Mouse (Mus musculus) liver, embryonic 13.5 days (tissue): ENCODE results near the gene Skp1a. TPM values are rescaled to one million over a fixed set of nuclear protein-coding genes. Genes with fewer than 3 reads are reported as not detected.

Source experiments
- ATAC-seq: fragments of 200-750 bp; cut with Nextera tagmentation; 2 replicates; pipeline ENCODE4 v1.8.0; 2017; ENCODE audit warnings: low read depth, mild to moderate bottlenecking, moderate number of reproducible peaks, moderate library complexity
- DNase-seq: peaks from one replicate; pipeline ENCODE4 v3.0.0; 2022
- H3K27ac ChIP-seq: fragments of 300-500 bp; sonication (generic); 2 replicates; pipeline ENCODE4 v1.5.1; 2015; ENCODE audit warnings: moderate library complexity, mild to moderate bottlenecking, inconsistent platforms
- H3K27me3 ChIP-seq: fragments of 300-500 bp; sonication (generic); 2 replicates; pipeline ENCODE4 v1.6.1; 2015; ENCODE audit warnings: mild to moderate bottlenecking, inconsistent platforms
- H3K36me3 ChIP-seq: fragments of 300-500 bp; sonication (generic); 2 replicates; pipeline ENCODE4 v1.6.1; 2015; ENCODE audit warnings: mild to moderate bottlenecking, inconsistent platforms
- H3K4me1 ChIP-seq: fragments of 300-500 bp; sonication (generic); replicated peaks from 2 replicates; pipeline ENCODE4 v1.6.1; 2015; ENCODE audit warnings: inconsistent platforms
- H3K4me2 ChIP-seq: fragments of 300-500 bp; sonication (generic); 2 replicates; pipeline ENCODE4 v1.6.1; 2015; ENCODE audit warnings: inconsistent platforms, mild to moderate bottlenecking, moderate library complexity
- H3K4me3 ChIP-seq: fragments of 300-500 bp; sonication (generic); replicated peaks from 2 replicates; pipeline ENCODE4 v1.5.1; 2015; ENCODE audit warnings: mild to moderate bottlenecking, inconsistent platforms
- H3K9ac ChIP-seq: fragments of 300-500 bp; sonication (generic); 2 replicates; pipeline ENCODE4 v1.6.1; 2015; ENCODE audit warnings: mild to moderate bottlenecking, inconsistent platforms
- H3K9me3 ChIP-seq: fragments of 300-500 bp; sonication (generic); replicated peaks from 2 replicates; pipeline ENCODE4 v1.6.1; 2016; ENCODE audit warnings: inconsistent platforms
- WGBS: fragments of 180-500 bp; shearing (Covaris S2); methylation state at CpG from one replicate; pipeline ENCODE4 v1.1.7; 2015; ENCODE audit not compliant: insufficient replicate concordance; 5-methylcytosine and 5-hydroxymethylcytosine counted together
- polyA plus RNA-seq: library from polyadenylated mRNA; unstranded; fragments of >200 nt; fragmentation: Nextera tagmentation; extraction: Ambion mirVana; gene quantifications from 2 replicates; pipeline ENCODE4 v1.2.1, GENCODE M21; 2015

Gene Skp1a
- polyA plus RNA-seq, 1 experiment from 2014 or later: 377 TPM

DNA sequence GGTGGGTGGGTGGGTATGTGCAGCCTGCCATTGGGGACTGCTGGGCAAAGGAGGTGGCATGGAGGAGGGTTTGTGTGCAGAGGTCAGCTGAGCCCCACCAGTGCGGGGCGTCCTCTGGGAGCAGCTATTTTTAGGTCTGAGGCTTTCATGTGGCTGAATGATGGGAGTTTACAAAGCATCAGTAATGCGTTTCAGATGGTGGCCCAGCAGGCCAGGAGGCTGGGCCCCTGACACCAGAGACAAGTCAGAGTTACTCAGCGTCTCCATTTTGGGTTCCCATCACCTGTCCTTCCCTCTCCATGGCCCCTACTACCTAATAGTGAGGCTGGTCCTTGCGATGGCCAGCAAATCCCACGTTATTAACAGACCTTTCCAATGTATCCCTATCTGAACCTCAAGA, 40.8 kb downstream of the Skp1a start:
- H3K36me3 ChIP-seq: no peaks in the 10 kb centered on the region; the same call in 1 of the 2 replicates
- 67% methylated on average over 6 of the region's 6 CpGs for WGBS
- no peak overlapping the region for H3K27ac ChIP-seq
- H3K4me1 ChIP-seq: 0 out of 2 replicates have a peak, but pooled peaks cover 10% of the 10 kb centered on the region
- 0 out of 2 replicates have a peak, but pooled peaks cover 5% of the 10 kb centered on the region for H3K27me3 ChIP-seq
- H3K9ac ChIP-seq: no peak overlapping the region
- no peaks in the 10 kb centered on the region for H3K9me3 ChIP-seq
- H3K4me3 ChIP-seq: no peak overlapping the region
- DNase-seq (no peak), ATAC-seq (no peak)
- no peak overlapping the region for H3K4me2 ChIP-seq

DNA sequence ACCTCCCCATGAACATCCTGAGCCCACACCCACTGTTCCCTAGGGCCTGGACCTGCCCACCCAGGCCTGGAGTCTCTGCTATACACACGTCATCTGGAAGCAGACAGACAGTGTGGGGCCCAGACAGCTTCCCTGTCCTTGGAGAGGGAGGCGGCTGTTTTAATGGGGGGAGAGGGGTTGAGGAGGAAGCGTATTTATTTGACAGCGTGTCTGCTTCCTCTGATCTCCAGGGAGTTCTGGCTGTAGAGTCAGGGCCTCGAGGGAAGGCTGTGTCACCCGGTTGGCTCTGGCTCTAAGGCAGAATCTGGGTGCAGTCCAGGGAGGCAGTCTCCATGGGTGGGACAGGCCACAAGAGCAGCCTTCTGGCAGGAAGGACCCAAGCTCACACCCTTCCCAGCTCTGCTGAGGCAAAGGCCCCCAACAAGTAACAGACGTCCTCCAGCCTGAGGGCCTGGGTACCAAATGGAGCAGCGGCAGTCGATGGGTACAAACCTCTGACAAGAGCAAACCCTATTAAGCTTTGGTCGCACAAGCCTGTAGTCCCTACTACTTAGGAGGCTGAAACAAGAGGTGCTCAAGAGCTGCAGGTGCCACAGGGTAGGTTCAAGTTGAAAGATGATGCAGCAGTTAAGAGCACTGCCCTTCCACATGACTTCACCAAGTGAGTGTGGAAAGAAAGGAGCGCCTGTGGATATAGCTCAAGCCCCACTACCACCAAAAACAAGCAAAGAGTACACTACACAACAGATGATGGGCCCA, 41.6 kb downstream of the Skp1a start:
- H3K27ac ChIP-seq: no peak overlapping the region

DNA sequence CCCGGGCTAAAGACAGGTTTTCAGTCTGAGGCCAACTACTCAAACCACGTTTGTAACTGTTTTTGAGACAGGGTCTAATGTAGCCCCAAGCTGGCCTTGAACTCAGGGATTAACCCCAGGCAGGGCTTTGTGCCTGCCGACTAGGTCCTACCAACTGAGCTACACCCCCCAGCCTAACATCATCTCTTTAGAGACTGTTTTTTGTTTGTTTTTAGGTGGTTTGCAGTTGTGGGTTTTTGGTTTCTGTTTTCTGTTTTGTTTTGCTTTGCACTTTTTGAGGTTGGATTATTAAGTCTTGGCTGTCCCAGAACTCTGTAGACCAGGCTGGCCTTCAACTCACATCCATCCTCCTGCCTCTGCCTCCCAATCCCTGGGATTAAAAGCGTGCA, 42.1 kb downstream of the Skp1a start:
- no peak overlapping the region for H3K9ac ChIP-seq
- H3K27ac ChIP-seq: no peak overlapping the region
- WGBS: 54% methylated on average over 4 of the region's 4 CpGs
- H3K4me1 ChIP-seq: 0 out of 2 replicates have a peak, but pooled peaks cover 7% of the 10 kb centered on the region
- DNase-seq (no peak), ATAC-seq (no peak)
- H3K27me3 ChIP-seq: 0 out of 2 replicates have a peak, but pooled peaks cover 8% of the 10 kb centered on the region
- no peak overlapping the region for H3K4me2 ChIP-seq
- H3K4me3 ChIP-seq: no peak overlapping the region
- no peaks in the 10 kb centered on the region; the same call in 1 of the 2 replicates for H3K36me3 ChIP-seq
- no peaks in the 10 kb centered on the region for H3K9me3 ChIP-seq

More for the DNA sequence above, 41.6 kb downstream of the Skp1a start:
- H3K27me3 ChIP-seq: 0 out of 2 replicates have a peak, but pooled peaks cover 8% of the 10 kb centered on the region
- DNase-seq (no peak), ATAC-seq (no peak)
- no peaks in the 10 kb centered on the region; the same call in 1 of the 2 replicates for H3K36me3 ChIP-seq
- no peak overlapping the region for H3K4me2 ChIP-seq
- H3K9ac ChIP-seq: no peak overlapping the region
- H3K4me3 ChIP-seq: no peak overlapping the region
- 55% methylated on average over 11 of the region's 11 CpGs for WGBS
- no peaks in the 10 kb centered on the region for H3K9me3 ChIP-seq
- H3K4me1 ChIP-seq: 0 out of 2 replicates have a peak, but pooled peaks cover 7% of the 10 kb centered on the region

DNA sequence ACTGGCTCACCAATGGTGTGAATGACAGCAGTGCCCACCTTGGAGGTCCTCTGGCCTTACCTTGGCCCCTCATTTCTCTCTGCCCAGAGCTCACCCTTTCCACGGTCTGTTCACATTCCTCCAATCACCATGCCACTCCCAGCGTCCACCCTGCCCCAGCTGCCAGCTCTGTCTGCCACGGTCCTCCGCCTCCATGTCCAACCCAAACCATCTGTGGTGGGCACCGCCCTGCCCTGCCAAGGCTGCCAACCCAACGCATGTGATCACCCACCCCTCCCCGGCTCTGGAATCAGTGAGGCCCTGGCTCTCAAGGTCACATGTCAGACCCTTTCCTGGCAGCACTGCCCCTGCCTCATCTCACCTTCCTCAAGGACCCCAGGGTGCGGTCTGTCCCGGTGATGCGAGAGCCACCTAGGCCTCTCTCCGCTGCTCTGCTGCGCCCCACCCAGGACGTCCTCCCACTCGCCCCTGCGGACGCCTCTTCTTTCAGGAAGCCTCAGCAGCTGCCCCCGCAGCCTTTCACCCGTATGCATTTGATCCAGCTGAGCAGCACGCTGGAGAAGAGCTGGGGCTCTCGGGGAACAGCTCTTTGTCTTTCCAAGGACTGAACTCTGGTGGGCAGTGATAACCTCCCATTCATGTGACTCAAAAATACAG, 42.8 kb downstream of the Skp1a start:
- Histone ChIP-seq H3K9ac (no peak overlapping the region), H3K4me2 (no peak overlapping the region), H3K4me3 (no peak overlapping the region), H3K9me3 (no peaks in the 10 kb centered on the region), H3K36me3 (no peaks in the 10 kb centered on the region; the same call in 1 of the 2 replicates), H3K27me3 (peaks cover 8% of the 10 kb centered on the region; the same call in 1 of the 2 replicates), H3K4me1 (0 out of 2 replicates have a peak, but pooled peaks cover 7% of the 10 kb centered on the region), H3K27ac (no peak overlapping the region)
- 74% methylated on average over 20 of the region's 20 CpGs for WGBS
- DNase-seq: no peak
- no peak for ATAC-seq

DNA sequence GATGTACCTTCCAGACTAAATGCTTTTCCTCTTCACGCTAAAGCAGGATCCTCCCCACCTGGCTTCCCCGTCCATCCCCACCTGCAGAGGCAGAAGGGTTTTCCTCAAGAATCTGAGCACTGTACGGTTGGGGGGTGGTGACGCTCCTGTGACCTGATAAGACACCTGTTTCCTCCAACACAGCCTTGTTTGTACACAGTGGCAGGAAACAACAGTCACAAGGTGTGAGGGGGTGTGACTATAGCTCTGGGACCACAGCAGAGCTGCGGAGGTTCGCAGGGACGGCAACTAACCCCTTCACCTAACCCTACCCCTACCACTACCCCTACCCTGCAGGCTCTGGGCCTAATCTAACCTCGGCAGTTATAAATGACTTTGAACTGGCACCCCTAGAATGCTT, 43.6 kb downstream of the Skp1a start:
- no peaks in the 10 kb centered on the region for H3K9me3 ChIP-seq
- peaks cover 15% of the 10 kb centered on the region for H3K27me3 ChIP-seq
- no peak overlapping the region for H3K4me3 ChIP-seq
- H3K36me3 ChIP-seq: no peaks in the 10 kb centered on the region; the same call in 1 of the 2 replicates
- WGBS: 48% methylated on average over 8 of the region's 8 CpGs
- H3K9ac ChIP-seq: no peak overlapping the region
- H3K4me2 ChIP-seq: no peak overlapping the region
- ATAC-seq (no peak), DNase-seq (no peak)
- H3K27ac ChIP-seq: no peak overlapping the region
- 0 out of 2 replicates have a peak, but pooled peaks cover 7% of the 10 kb centered on the region for H3K4me1 ChIP-seq

DNA sequence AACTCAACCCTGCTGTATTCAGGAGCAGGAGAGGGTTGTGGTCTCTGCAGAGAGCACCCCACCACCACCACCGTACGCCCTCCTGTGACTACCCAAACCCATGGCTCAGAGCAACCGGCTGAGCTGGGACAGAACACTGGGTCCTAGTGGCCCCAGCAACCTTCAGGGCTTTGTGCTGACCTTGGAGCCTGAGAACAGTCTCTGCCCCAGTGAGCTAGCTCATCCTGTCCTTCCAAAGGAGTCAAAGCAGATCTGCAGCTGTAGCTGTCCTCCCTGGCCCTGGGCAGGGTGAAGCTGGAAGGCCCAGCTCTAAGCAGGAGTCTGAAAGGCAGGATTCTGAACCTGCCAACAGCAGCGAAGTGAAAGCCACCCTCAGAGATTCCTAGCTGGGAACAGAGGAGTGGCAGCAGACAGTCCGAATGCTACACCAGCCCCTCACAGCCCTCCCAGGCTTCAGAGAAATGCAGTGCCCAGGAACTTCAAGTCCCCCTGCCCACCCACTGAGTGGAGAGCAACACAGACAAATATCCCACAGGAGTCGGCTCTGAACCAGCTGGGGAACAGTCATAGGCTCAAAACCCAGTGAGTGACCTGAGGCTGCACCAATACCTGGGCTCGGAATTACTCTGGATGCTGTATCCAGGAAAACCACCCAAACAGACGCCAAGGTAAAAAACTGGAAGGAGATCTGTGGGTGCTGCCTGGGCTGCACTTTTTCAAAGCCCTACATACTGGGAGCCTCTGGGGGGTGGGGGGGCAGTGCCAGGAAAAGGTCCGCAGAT, 44.2 kb downstream of the Skp1a start:
- 64% methylated on average over 9 of the region's 9 CpGs for WGBS
- no peak for ATAC-seq
- H3K27ac ChIP-seq: no peak overlapping the region

DNA sequence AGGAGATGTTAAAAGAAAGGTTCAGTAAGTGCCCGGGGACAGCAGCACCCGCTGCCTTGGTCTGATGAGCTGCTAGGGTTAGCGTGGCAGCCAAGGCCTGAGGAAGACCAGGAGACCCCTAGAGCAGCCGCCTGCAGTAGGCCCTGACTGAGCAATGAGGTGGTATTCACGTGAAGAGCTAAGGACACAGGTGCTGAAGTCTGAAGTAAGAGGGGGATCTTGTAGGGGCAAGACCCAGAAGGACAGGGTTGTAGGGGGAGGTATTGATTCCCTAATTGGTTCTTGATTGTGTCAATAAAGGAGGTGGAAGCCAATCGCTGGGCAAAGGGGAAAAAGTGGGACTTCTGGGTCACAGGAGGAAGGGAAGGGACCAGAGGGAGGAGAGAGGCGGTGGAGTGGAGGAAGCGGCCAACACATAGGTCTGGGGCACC, 45.2 kb downstream of the Skp1a start:
- Histone ChIP-seq H3K27me3 (peaks cover 32% of the 10 kb centered on the region), H3K4me3 (no peak overlapping the region), H3K27ac (no peak overlapping the region), H3K9me3 (no peaks in the 10 kb centered on the region), H3K4me2 (no peak overlapping the region), H3K9ac (no peak overlapping the region), H3K4me1 (peaks cover 7% of the 10 kb centered on the region; the same call in 1 of the 2 replicates), H3K36me3 (no peaks in the 10 kb centered on the region; the same call in 1 of the 2 replicates)
- 73% methylated on average over 8 of the region's 8 CpGs for WGBS
- no peak for DNase-seq
- no peak for ATAC-seq

More for the DNA sequence above, 44.2 kb downstream of the Skp1a start:
- Histone ChIP-seq H3K4me2 (no peak overlapping the region), H3K9ac (no peak overlapping the region), H3K36me3 (no peaks in the 10 kb centered on the region; the same call in 1 of the 2 replicates), H3K4me1 (0 out of 2 replicates have a peak, but pooled peaks cover 7% of the 10 kb centered on the region), H3K9me3 (no peaks in the 10 kb centered on the region), H3K27me3 (peaks cover 21% of the 10 kb centered on the region), H3K4me3 (no peak overlapping the region)
- no peak for DNase-seq

DNA sequence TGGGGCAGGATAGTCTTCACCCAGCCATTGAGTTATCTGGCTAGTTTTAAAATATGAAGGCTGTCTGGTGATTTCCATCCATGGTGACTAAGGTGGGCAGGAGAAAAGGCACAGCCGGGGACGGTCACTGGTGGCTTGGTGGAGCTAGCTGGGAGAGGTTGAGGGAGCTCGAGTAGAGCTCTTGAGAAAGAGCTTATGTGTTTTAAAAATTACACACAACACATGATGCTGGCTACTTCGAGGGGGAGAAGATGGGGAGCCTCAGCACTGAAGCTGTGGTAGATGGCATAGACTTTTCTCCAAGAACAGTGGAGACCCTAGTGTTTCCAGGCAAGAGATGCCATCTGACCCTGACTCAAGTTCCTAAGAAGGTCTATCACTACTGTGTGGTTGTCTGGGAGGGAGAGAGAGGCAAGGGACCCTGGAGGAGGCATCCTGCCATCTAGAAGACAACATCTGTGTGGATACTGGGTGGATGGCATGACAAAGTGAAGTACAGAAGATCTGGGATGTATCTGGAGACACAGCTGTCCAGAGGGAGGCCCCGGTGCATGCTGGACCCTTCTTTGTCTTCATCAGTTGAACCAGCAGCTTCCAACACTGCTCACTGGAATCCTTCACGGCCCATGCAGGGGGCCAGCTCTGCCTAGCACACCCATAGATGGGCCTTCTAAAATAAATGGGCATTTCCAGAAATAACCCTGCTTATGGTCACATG, 45.8 kb downstream of the Skp1a start:
- DNase-seq: no peak
- no peaks in the 10 kb centered on the region; the same call in 1 of the 2 replicates for H3K36me3 ChIP-seq
- peaks cover 9% of the 10 kb centered on the region for H3K4me1 ChIP-seq
- ATAC-seq: no peak
- H3K4me3 ChIP-seq: no peak overlapping the region
- no peaks in the 10 kb centered on the region for H3K9me3 ChIP-seq
- no peak overlapping the region for H3K9ac ChIP-seq
- no peak overlapping the region for H3K27ac ChIP-seq
- no peak overlapping the region for H3K4me2 ChIP-seq
- WGBS: 72% methylated on average over 6 of the region's 6 CpGs
- peaks cover 38% of the 10 kb centered on the region for H3K27me3 ChIP-seq

DNA sequence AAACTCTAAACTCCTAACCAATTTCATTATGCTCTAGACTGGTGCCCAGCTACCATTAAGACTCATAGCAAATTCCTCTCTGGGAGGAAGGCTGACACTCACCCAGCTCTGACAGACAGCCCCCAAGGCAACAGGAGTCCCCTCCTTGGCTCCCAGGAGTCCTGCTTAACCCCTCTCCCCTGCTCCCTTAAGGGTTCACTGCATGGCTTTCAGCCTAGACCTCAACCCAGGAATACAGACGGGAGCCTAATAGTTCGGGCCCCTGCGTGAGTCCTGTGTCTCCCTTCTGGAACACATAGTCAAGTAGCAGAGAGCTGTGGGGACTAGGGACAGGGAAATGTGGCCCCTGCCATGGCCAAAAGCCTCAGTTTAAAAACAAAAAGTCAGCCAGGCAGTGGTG, 46.4 kb downstream of the Skp1a start:
- ATAC-seq (no peak), DNase-seq (no peak)
- Histone ChIP-seq H3K4me2 (no peak overlapping the region), H3K27me3 (peaks cover 43% of the 10 kb centered on the region), H3K4me3 (no peak overlapping the region), H3K9me3 (no peaks in the 10 kb centered on the region), H3K27ac (no peak overlapping the region), H3K4me1 (peaks cover 14% of the 10 kb centered on the region), H3K36me3 (no peaks in the 10 kb centered on the region; the same call in 1 of the 2 replicates), H3K9ac (no peak overlapping the region)
- WGBS: 86% methylated on average over 3 of the region's 3 CpGs

DNA sequence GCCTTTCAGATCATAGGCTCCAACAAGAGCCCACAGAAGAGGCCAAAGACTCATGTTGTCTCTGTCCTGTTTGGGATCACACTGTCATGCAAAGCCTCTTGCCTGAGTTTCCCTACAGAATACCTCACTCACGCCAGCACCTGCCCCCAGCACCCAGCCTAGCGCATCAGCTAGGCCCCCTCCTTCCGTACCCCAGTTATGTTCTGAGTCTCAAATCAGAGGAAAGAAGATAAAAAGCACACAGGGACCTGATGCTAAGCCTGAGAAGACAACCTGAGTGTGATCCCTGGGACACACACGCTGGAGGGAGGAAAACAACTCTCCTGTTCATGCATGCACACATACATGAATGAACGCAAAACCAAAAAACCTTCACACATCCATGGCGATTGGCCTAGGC, 47.2 kb downstream of the Skp1a start:
- no peaks in the 10 kb centered on the region; the same call in 1 of the 2 replicates for H3K36me3 ChIP-seq
- DNase-seq (no peak), ATAC-seq (no peak)
- no peak overlapping the region for H3K9ac ChIP-seq
- H3K4me1 ChIP-seq: peaks cover 16% of the 10 kb centered on the region
- WGBS: 76% methylated on average over 6 of the region's 6 CpGs
- H3K27ac ChIP-seq: no peak overlapping the region
- H3K4me3 ChIP-seq: no peak overlapping the region
- H3K27me3 ChIP-seq: peaks cover 52% of the 10 kb centered on the region
- no peaks in the 10 kb centered on the region for H3K9me3 ChIP-seq
- H3K4me2 ChIP-seq: no peak overlapping the region
